Comparison of ENCODE assay signal across 8 mouse cellular contexts in the genomic region with DNA sequence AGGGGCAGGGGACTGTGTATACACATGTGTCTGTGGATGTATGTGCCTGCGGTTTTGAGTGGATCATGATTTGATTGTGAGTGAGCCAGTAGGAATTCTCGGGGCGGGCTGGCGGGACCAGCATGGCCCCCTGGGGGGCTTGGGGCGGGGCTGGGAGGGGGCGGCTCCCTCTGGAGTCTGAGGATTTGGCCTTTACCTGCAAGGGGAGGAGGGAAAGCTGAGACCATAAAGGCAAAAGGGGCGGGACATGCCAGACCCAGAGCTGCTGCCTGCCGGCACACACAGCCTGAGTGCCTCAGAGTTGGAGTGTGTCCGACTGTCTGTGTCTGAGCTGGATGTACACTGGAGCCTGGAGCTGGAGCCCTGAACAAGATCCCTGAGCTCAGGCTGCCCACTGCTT.
DNase-seq lines count a peak whose midpoint lies in the region; ATAC-seq and TF ChIP-seq lines count a peak whose summit lies in the region.

No protein-coding gene starts in this region.

- DNase-seq in lung, embryonic 14.5 days, result peak; percentile 59
- no peak for DNase-seq in lung, postnatal 14 days
- DNase-seq in stomach, postnatal 0 days (ENCODE audit: low spot score), result peak; percentile 38
- DNase-seq in cerebellum, adult 11 months, result no peak
- DNase-seq in frontal cortex, postnatal 25 days (ENCODE audit: low spot score in 2 of 2), result no peak
- no peak for DNase-seq in layer of hippocampus, postnatal 36 days

- H3K4me3 ChIP-seq in lung, embryonic 14.5 days (ENCODE audit: low read depth, low read length), result peak overlapping the region; percentile 25
- H3K4me3 ChIP-seq in forebrain, embryonic 16.5 days (replicated peaks; ENCODE audit: low read length), result peak overlapping the region; percentile 12; the same call in 1 of the 2 replicates
- H3K4me3 ChIP-seq in liver, embryonic 12.5 days, result no peak overlapping the region
- peak overlapping the region; percentile 31 for H3K4me3 ChIP-seq in stomach, postnatal 0 days (ENCODE audit: low read depth, low read length)

- 0 out of 2 replicates have a peak, but pooled peaks cover 3% of the 10 kb centered on the region for H3K4me1 ChIP-seq in lung, embryonic 14.5 days (ENCODE audit: insufficient read depth)
- peaks cover 12% of the 10 kb centered on the region for H3K4me1 ChIP-seq in forebrain, embryonic 16.5 days (replicated peaks; ENCODE audit: control insufficient read depth, insufficient read depth, low read length)
- 0 out of 2 replicates have a peak, but pooled peaks cover 6% of the 10 kb centered on the region for H3K4me1 ChIP-seq in liver, embryonic 12.5 days
- H3K4me1 ChIP-seq in stomach, postnatal 0 days (replicated peaks; ENCODE audit: control insufficient read depth, insufficient read depth), result no peaks in the 10 kb centered on the region; the same call in none of the 2 replicates

- peak overlapping the region; percentile 20; the same call in 1 of the 2 replicates for H3K9ac ChIP-seq in lung, embryonic 14.5 days
- H3K9ac ChIP-seq in forebrain, embryonic 16.5 days (replicated peaks; ENCODE audit: low read depth, low read length), result peak overlapping the region; percentile 40
- H3K9ac ChIP-seq in liver, embryonic 12.5 days, result no peak overlapping the region
- peak overlapping the region; percentile 38; the same call in 1 of the 2 replicates for H3K9ac ChIP-seq in stomach, postnatal 0 days (ENCODE audit: low read length)

- no peak for TF ChIP-seq CTCF in lung, embryonic 14.5 days (IDR thresholded peaks at IDR 0.05; ENCODE audit: low read depth)
- no peak for TF ChIP-seq CTCF in stomach, postnatal 0 days (IDR thresholded peaks at IDR 0.05; ENCODE audit: low read depth)

- no peak for TF ChIP-seq EP300 in stomach, postnatal 0 days (optimal IDR thresholded peaks at IDR 0.05)

- WGBS in lung, embryonic 14.5 days, result 3% methylated on average over 9 of the region's 9 CpGs
- 4% methylated on average over 9 of the region's 9 CpGs for WGBS in forebrain, embryonic 16.5 days
- 10% methylated on average over 9 of the region's 9 CpGs for WGBS in liver, embryonic 12.5 days (ENCODE audit: insufficient replicate concordance)
- 11% methylated on average over 9 of the region's 9 CpGs for WGBS in stomach, postnatal 0 days

- no peaks in the 10 kb centered on the region for H3K27me3 ChIP-seq in lung, embryonic 14.5 days (ENCODE audit: insufficient read depth, low read length)
- H3K27me3 ChIP-seq in forebrain, embryonic 16.5 days (replicated peaks; ENCODE audit: control insufficient read depth, insufficient read depth, low read length), result no peaks in the 10 kb centered on the region
- H3K27me3 ChIP-seq in liver, embryonic 12.5 days (replicated peaks), result peaks cover 51% of the 10 kb centered on the region
- no peaks in the 10 kb centered on the region for H3K27me3 ChIP-seq in stomach, postnatal 0 days (ENCODE audit: control insufficient read depth, insufficient read depth, low read length)

- peak; percentile 78 for ATAC-seq in lung, embryonic 14.5 days (ENCODE audit: insufficient read depth)
- ATAC-seq in forebrain, embryonic 16.5 days, result peak; percentile 52
- ATAC-seq in liver, embryonic 12.5 days, result no peak
- ATAC-seq in stomach, postnatal 0 days (ENCODE audit: low FRiP score, low TSS enrichment), result peak; percentile 58

- H3K36me3 ChIP-seq in lung, embryonic 14.5 days (ENCODE audit: insufficient read depth), result no peaks in the 10 kb centered on the region
- no peaks in the 10 kb centered on the region for H3K36me3 ChIP-seq in forebrain, embryonic 16.5 days (ENCODE audit: control insufficient read depth, insufficient read depth)
- H3K36me3 ChIP-seq in liver, embryonic 12.5 days, result no peaks in the 10 kb centered on the region
- no peaks in the 10 kb centered on the region for H3K36me3 ChIP-seq in stomach, postnatal 0 days (ENCODE audit: control insufficient read depth, insufficient read depth, low read length)

- H3K27ac ChIP-seq in lung, embryonic 14.5 days (ENCODE audit: low read depth), result no peak overlapping the region
- H3K27ac ChIP-seq in forebrain, embryonic 16.5 days (ENCODE audit: low read length), result no peak overlapping the region
- H3K27ac ChIP-seq in liver, embryonic 12.5 days, result no peak overlapping the region
- peak overlapping the region; percentile 61 for H3K27ac ChIP-seq in stomach, postnatal 0 days (replicated peaks)

- H3K9me3 ChIP-seq in lung, embryonic 14.5 days (ENCODE audit: low read depth, low read length), result no peaks in the 10 kb centered on the region
- no peaks in the 10 kb centered on the region for H3K9me3 ChIP-seq in forebrain, embryonic 16.5 days (ENCODE audit: control insufficient read depth, low read length)
- no peaks in the 10 kb centered on the region for H3K9me3 ChIP-seq in liver, embryonic 12.5 days (replicated peaks)
- no peaks in the 10 kb centered on the region for H3K9me3 ChIP-seq in stomach, postnatal 0 days (ENCODE audit: control insufficient read depth, low read length)

- peak overlapping the region; percentile 58 for H3K4me2 ChIP-seq in lung, embryonic 14.5 days
- peak overlapping the region; percentile 43 for H3K4me2 ChIP-seq in forebrain, embryonic 16.5 days (ENCODE audit: low read length)
- H3K4me2 ChIP-seq in liver, embryonic 12.5 days, result peak overlapping the region; percentile 28
- peak overlapping the region; percentile 53 for H3K4me2 ChIP-seq in stomach, postnatal 0 days (replicated peaks; ENCODE audit: low read depth)

Comparison
In these comparisons a context has a peak if more than half of its experiments do, and no peak if none do; other contexts are left out.
1. DNase-seq: peak in lung, embryonic 14.5 days (single experiment) and stomach, postnatal 0 days (single experiment); none in lung, postnatal 14 days (single experiment), cerebellum, adult 11 months (single experiment), frontal cortex, postnatal 25 days (0 of 2) and layer of hippocampus, postnatal 36 days (0 of 2).
2. Peak in every context shown above with its lines, with median percentiles within 50 percentile points of each other: H3K4me2 ChIP-seq.